Mouse (Mus musculus) hindbrain, embryonic 13.5 days (tissue): ENCODE results near the gene Tomm70a. TPM values are rescaled to one million over a fixed set of nuclear protein-coding genes. Genes with fewer than 3 reads are reported as not detected.

Experiments used
- ATAC-seq: fragments of 200-750 bp; cut with Nextera tagmentation; 2 replicates; pipeline ENCODE4 v1.8.0; 2017; ENCODE audit warnings: moderate TSS enrichment; ENCODE audit not compliant: low FRiP score
- H3K27ac ChIP-seq: fragments of 300-500 bp; sonication (generic); 2 replicates; pipeline ENCODE4 v1.5.1; 2015; ENCODE audit warnings: inconsistent platforms, mild to moderate bottlenecking, moderate library complexity
- H3K27me3 ChIP-seq: fragments of 300-500 bp; sonication (generic); 2 replicates; pipeline ENCODE4 v1.6.1; 2015; ENCODE audit warnings: mild to moderate bottlenecking, inconsistent platforms
- H3K36me3 ChIP-seq: fragments of 300-500 bp; sonication (generic); 2 replicates; pipeline ENCODE4 v1.6.1; 2015; ENCODE audit warnings: mild to moderate bottlenecking, inconsistent platforms
- H3K4me1 ChIP-seq: fragments of 300-500 bp; sonication (generic); replicated peaks from 2 replicates; pipeline ENCODE4 v1.6.1; 2015; ENCODE audit warnings: inconsistent platforms
- H3K4me2 ChIP-seq: fragments of 300-500 bp; sonication (generic); 2 replicates; pipeline ENCODE4 v1.6.1; 2015; ENCODE audit warnings: inconsistent platforms, mild to moderate bottlenecking, moderate library complexity
- H3K4me3 ChIP-seq: fragments of 300-500 bp; sonication (generic); 2 replicates; pipeline ENCODE4 v1.5.1; 2015; ENCODE audit warnings: mild to moderate bottlenecking, inconsistent platforms
- H3K9ac ChIP-seq: fragments of 300-500 bp; sonication (generic); 2 replicates; pipeline ENCODE4 v1.6.1; 2015; ENCODE audit warnings: mild to moderate bottlenecking, inconsistent platforms
- H3K9me3 ChIP-seq: fragments of 300-500 bp; sonication (generic); 2 replicates; pipeline ENCODE4 v1.6.1; 2016; ENCODE audit warnings: inconsistent platforms
- WGBS: fragments of 180-500 bp; shearing (Covaris S2); methylation state at CpG from one replicate; pipeline ENCODE4 v1.1.7; 2015; 5-methylcytosine and 5-hydroxymethylcytosine counted together
- polyA plus RNA-seq: library from polyadenylated mRNA; unstranded; fragments of >200 nt; fragmentation: Nextera tagmentation; extraction: Ambion mirVana; gene quantifications from 2 replicates; pipeline ENCODE4 v1.2.1, GENCODE M21; 2015

Tomm70a gene
- polyA plus RNA-seq: 54.6 and 54.7 TPM in 2 replicates

DNA sequence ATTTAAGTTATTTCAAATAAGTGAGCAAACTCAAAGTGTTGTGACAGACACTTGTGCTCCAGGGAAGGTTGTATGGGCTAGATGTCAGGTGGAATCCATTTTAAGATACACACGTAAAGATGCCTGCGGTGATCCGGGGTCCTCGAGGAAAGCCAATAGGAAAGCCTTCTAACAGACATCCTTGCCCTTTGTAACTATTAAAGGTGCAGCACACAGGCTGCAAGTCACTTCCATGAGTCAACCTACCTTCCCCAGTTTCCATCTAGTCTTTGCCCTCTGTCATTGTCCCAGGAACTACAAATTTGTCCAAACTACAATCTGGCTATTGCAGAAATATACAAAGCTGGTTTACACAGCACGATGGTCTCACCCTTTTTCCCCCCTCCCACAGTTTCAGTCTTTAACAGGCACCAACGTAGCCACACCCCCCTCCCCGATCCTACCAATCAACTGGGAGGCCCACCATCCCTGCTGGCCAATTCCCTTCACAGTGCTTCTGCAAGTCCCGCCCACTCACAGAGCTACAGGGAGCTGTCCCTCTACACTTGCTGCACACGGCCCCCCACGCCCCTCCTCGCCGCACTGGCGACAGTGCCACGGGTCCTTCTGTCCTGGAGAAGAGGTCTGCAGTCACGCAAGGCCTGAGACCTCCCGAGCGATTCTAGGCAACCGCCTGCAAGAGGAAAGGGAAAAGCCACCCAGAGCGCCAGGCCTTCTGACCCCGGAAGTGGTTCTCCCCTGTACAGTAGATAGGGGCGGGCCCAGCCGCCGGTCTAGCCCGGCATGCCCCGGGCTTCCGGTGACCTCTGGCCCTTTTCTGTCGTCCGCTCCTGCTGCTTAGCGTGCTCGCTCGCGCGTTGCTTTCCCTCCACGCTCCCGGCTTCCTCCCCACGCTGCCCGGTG is at the start of gene Tomm70a:
Gene Tomm70a, plus strand, starts transcription at position 791 of the 903 bp plus-strand sequence.
- H3K27me3 ChIP-seq: 0 out of 2 replicates have a peak, but pooled peaks cover 7% of the 10 kb centered on the region
- under 1% methylated on average over 36 of the region's 37 CpGs for WGBS
- peak; percentile 100 for ATAC-seq
- no peaks in the 10 kb centered on the region for H3K36me3 ChIP-seq
- H3K9ac ChIP-seq: peak within 1 kb of the TSS; percentile 96
- H3K4me3 ChIP-seq: peak within 1 kb of the TSS; percentile 99
- peak within 1 kb of the TSS; percentile 68 for H3K4me2 ChIP-seq
- H3K9me3 ChIP-seq: no peaks in the 10 kb centered on the region
- peaks cover 25% of the 10 kb centered on the region for H3K4me1 ChIP-seq
- peak within 1 kb of the TSS; percentile 97 for H3K27ac ChIP-seq

DNA sequence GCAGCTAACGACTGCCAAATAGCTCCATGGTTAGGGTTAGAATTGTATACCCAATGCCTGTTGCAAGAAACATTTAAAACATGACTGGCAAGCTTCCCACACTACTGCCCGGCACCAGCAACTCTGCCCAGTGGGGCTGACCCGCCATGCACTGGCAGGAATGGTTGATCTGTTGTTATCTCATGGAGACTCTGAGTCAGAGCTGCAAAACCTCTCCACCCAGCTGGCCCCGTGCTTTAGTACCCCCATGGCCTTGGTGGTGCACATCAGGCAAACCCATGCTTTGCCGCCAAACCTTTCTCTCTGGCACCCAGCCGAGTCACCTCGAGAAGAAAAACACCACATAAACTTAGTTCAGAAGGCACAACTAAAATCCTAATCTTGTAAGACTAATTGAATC is 45.5 kb upstream of the Tomm70a start:
- no peak overlapping the region for H3K4me3 ChIP-seq
- no peak overlapping the region for H3K27ac ChIP-seq
- 74% methylated on average over 7 of the region's 7 CpGs for WGBS
- no peak overlapping the region for H3K9ac ChIP-seq
- no peak overlapping the region for H3K4me2 ChIP-seq
- H3K36me3 ChIP-seq: no peaks in the 10 kb centered on the region
- no peak for ATAC-seq
- H3K9me3 ChIP-seq: no peaks in the 10 kb centered on the region
- no peaks in the 10 kb centered on the region for H3K4me1 ChIP-seq
- no peaks in the 10 kb centered on the region for H3K27me3 ChIP-seq

- no peak overlapping the region for H3K4me2 ChIP-seq
- no peaks in the 10 kb centered on the region for H3K27me3 ChIP-seq
- H3K4me1 ChIP-seq: no peaks in the 10 kb centered on the region
- H3K9me3 ChIP-seq: no peaks in the 10 kb centered on the region
- ATAC-seq: no peak
- H3K27ac ChIP-seq: no peak overlapping the region
- H3K36me3 ChIP-seq: no peaks in the 10 kb centered on the region
- WGBS: 80% methylated on average over 4 of the region's 4 CpGs
- no peak overlapping the region for H3K4me3 ChIP-seq
- H3K9ac ChIP-seq: no peak overlapping the region
Observed at GRCm38 (mm10) chr16:57079577-57079976, 41.9 kb upstream of the Tomm70a start.

GRCm38 (mm10) chr16:57092460-57092859 is 29.0 kb upstream of the Tomm70a start:
- ATAC-seq: peak; percentile 81
- H3K4me3 ChIP-seq: no peak overlapping the region
- no peaks in the 10 kb centered on the region for H3K4me1 ChIP-seq
- no peaks in the 10 kb centered on the region for H3K36me3 ChIP-seq
- no peak overlapping the region for H3K9ac ChIP-seq
- no peaks in the 10 kb centered on the region for H3K27me3 ChIP-seq
- no peak overlapping the region for H3K27ac ChIP-seq
- H3K4me2 ChIP-seq: no peak overlapping the region
- WGBS: 54% methylated on average over 4 of the region's 4 CpGs
- no peaks in the 10 kb centered on the region for H3K9me3 ChIP-seq

DNA sequence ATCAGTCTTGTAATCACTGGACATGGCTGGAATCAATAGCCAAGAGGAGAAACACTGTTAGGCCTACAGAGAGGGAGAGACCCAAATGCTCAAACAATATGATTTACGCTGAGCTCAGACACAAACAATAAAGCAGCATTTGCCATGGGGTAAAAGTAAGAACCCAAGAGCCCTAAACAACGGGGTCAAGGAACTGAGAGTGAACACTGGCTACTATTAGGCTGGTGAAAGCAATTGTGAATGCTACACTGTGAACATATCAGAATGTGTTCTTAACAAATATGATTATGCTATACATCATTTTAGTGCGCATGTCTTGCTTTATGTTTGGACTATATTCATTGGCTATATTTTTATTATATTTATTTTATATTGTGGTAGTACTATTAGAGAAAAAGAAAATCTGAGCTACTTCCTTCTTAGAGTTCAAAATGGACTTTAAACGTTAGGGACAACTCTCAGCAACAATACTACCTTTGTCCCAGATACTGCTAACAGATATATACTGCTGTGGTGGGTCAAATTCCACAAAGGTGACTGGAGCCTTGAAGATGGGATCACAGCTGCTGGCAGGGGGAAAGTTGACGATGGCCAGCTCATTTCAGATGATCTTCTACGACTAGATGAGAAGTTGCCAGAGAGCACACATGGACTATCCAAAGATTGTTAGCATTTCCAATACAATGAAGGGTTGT is 28.4 kb upstream of the Tomm70a start:
- Histone ChIP-seq H3K27me3 (no peaks in the 10 kb centered on the region), H3K27ac (no peak overlapping the region), H3K4me2 (no peak overlapping the region), H3K4me1 (no peaks in the 10 kb centered on the region), H3K4me3 (no peak overlapping the region), H3K9me3 (no peaks in the 10 kb centered on the region), H3K9ac (no peak overlapping the region), H3K36me3 (no peaks in the 10 kb centered on the region)
- ATAC-seq: no peak
- WGBS: 72% methylated on average over 6 of the region's 6 CpGs

DNA sequence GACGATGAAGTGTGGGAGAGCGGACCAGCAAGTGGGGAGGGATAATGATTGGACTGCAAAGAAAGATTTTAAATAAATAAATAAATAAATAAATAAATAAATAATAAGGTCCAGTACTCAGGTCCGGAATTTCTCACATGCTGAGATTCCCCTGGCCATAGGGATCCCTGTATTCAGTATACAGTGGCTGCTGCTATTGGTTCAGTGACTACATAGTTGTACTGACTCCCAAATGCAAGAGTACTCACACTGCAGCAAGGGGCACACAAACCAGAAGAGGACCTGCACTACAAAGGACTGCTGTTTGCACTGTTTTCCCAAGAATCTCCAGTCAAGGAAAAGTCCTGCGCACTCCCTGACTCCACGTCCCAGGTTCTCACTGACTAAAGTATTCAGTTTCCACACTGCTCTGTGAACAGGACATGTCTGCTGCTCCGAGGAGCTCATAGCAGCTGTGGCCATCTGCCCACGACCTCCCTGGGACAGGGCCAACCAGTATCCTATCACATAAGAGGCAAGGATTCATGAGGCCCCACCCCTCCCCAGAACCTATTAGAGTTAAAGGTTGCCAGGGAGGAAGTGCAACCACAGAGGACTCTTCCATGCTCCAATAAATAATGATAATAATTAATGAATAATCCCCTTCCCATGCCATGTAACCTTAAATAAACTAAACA is 22.9 kb upstream of the Tomm70a start:
- 65% methylated on average over 7 of the region's 7 CpGs for WGBS
- no peaks in the 10 kb centered on the region for H3K9me3 ChIP-seq
- no peak overlapping the region for H3K4me2 ChIP-seq
- no peaks in the 10 kb centered on the region for H3K36me3 ChIP-seq
- H3K4me1 ChIP-seq: no peaks in the 10 kb centered on the region
- H3K4me3 ChIP-seq: no peak overlapping the region
- H3K27me3 ChIP-seq: no peaks in the 10 kb centered on the region
- no peak overlapping the region for H3K9ac ChIP-seq
- no peak overlapping the region for H3K27ac ChIP-seq
- ATAC-seq: no peak

- Histone ChIP-seq H3K36me3 (no peaks in the 10 kb centered on the region), H3K4me3 (no peak overlapping the region), H3K4me1 (no peaks in the 10 kb centered on the region), H3K27me3 (no peaks in the 10 kb centered on the region), H3K4me2 (no peak overlapping the region), H3K27ac (no peak overlapping the region), H3K9me3 (no peaks in the 10 kb centered on the region), H3K9ac (no peak overlapping the region)
- WGBS: 74% methylated on average over 5 of the region's 5 CpGs
- ATAC-seq: no peak
Observed at GRCm38 (mm10) chr16:57099572-57100237, 21.8 kb upstream of the Tomm70a start.

GRCm38 (mm10) chr16:57101174-57101573 is 20.3 kb upstream of the Tomm70a start:
- no peak for ATAC-seq
- no peak overlapping the region for H3K4me3 ChIP-seq
- no peaks in the 10 kb centered on the region for H3K27me3 ChIP-seq
- WGBS: 92% methylated on average over 1 of the region's 1 CpGs
- no peaks in the 10 kb centered on the region for H3K36me3 ChIP-seq
- H3K27ac ChIP-seq: no peak overlapping the region
- no peaks in the 10 kb centered on the region for H3K9me3 ChIP-seq
- no peak overlapping the region for H3K9ac ChIP-seq
- H3K4me1 ChIP-seq: no peaks in the 10 kb centered on the region
- H3K4me2 ChIP-seq: no peak overlapping the region

DNA sequence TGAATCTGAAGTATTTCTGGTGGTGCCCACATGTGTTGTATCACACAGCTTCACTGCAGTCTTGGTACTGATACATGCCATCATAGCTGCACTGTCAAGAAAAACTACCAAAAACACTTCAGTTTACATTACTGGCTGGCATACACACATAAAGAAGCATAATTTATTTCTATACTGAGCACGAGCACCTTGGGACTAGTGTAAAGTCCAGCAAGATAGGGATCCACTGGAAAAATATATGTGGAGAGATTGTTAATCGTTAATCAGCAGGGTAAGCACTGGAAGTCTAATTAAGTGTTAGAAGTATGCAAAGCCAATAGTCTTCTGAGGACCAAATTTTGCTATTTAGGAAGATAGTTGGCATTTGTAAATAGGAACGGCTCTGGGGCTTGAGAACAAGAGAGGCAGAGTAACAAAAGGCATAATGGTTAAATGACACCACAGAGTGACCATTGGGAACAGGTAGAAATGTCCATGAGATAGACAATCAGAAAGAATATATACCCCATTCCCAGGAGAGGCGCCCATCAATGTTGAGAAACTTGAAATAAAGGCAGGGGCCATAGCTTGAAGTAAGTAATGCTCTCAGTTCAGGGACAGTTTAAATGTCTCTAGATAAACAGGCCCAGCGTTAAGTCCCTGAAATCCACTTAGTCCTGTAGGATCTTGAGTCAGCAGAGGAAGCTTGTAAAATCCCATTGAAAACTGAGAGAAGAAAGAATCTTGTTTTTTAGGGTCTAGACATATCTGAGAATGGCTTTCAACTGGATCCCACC is 15.1 kb upstream of the Tomm70a start:
- Histone ChIP-seq H3K4me1 (no peaks in the 10 kb centered on the region), H3K9me3 (no peaks in the 10 kb centered on the region), H3K4me2 (no peak overlapping the region), H3K27ac (no peak overlapping the region), H3K4me3 (no peak overlapping the region), H3K27me3 (no peaks in the 10 kb centered on the region), H3K9ac (no peak overlapping the region), H3K36me3 (no peaks in the 10 kb centered on the region)
- WGBS: 83% methylated on average over 5 of the region's 5 CpGs
- ATAC-seq: no peak

GRCm38 (mm10) chr16:57116066-57116465 is 5.4 kb upstream of the Tomm70a start:
- Histone ChIP-seq H3K9me3 (no peaks in the 10 kb centered on the region), H3K4me1 (no peaks in the 10 kb centered on the region), H3K4me2 (no peak overlapping the region), H3K4me3 (no peak overlapping the region), H3K36me3 (no peaks in the 10 kb centered on the region), H3K27me3 (peaks cover 7% of the 10 kb centered on the region; the same call in 1 of the 2 replicates), H3K27ac (no peak overlapping the region), H3K9ac (no peak overlapping the region)
- no peak for ATAC-seq

GRCm38 (mm10) chr16:57117562-57117961 is 3.9 kb upstream of the Tomm70a start:
- Histone ChIP-seq H3K4me1 (peaks cover 4% of the 10 kb centered on the region), H3K4me2 (no peak overlapping the region), H3K9me3 (no peaks in the 10 kb centered on the region), H3K9ac (no peak overlapping the region), H3K27me3 (peaks cover 7% of the 10 kb centered on the region; the same call in 1 of the 2 replicates), H3K36me3 (no peaks in the 10 kb centered on the region), H3K4me3 (no peak overlapping the region), H3K27ac (no peak overlapping the region)
- no peak for ATAC-seq
- WGBS: 69% methylated on average over 2 of the region's 2 CpGs
